Mouse (Mus musculus) intestine, embryonic 16.5 days (tissue): ENCODE measurements around the gene Nek1. TPM values are rescaled to one million over a fixed set of nuclear protein-coding genes. Genes with fewer than 3 reads are reported as not detected.

ENCODE experiments used
- ATAC-seq: fragments of 200-750 bp; cut with Nextera tagmentation; 2 replicates; pipeline ENCODE4 v1.8.0; 2017; ENCODE audit warnings: moderate TSS enrichment, moderate library complexity
- H3K27ac ChIP-seq: fragments of 300-500 bp; sonication (generic); 2 replicates; pipeline ENCODE4 v1.5.1; 2014; ENCODE audit warnings: mild to moderate bottlenecking, low read length
- H3K27me3 ChIP-seq: fragments of 300-500 bp; sonication (generic); replicated peaks from 2 replicates; pipeline ENCODE4 v1.6.1; 2014; ENCODE audit warnings: low read length, control low read depth, mixed read lengths; ENCODE audit not compliant: control insufficient read depth, insufficient read depth
- H3K36me3 ChIP-seq: fragments of 300-500 bp; sonication (generic); 2 replicates; pipeline ENCODE4 v1.6.1; 2014; ENCODE audit warnings: low read length, control low read depth; ENCODE audit not compliant: control insufficient read depth, insufficient read depth
- H3K4me1 ChIP-seq: fragments of 300-500 bp; sonication (generic); 2 replicates; pipeline ENCODE4 v1.6.1; 2014; ENCODE audit warnings: low read length, control low read depth, mixed read lengths; ENCODE audit not compliant: control insufficient read depth, insufficient read depth
- H3K4me2 ChIP-seq: fragments of 300-500 bp; sonication (generic); 2 replicates; pipeline ENCODE4 v1.6.1; 2014; ENCODE audit warnings: low read depth, low read length, control low read depth
- H3K4me3 ChIP-seq: fragments of 300-500 bp; sonication (generic); 2 replicates; pipeline ENCODE4 v1.5.1; 2014; ENCODE audit warnings: mild to moderate bottlenecking, low read length
- H3K9ac ChIP-seq: fragments of 300-500 bp; sonication (generic); 2 replicates; pipeline ENCODE4 v1.6.1; 2014; ENCODE audit warnings: low read depth, low read length
- H3K9me3 ChIP-seq: fragments of 300-500 bp; sonication (generic); 2 replicates; pipeline ENCODE4 v1.6.1; 2016; ENCODE audit warnings: low read length, control low read depth; ENCODE audit not compliant: control insufficient read depth
- WGBS: fragments of 180-500 bp; shearing (Covaris S2); extraction: QIAGEN DNeasy Blood & Tissue Kit; methylation state at CpG from one replicate; pipeline ENCODE4 v1.1.7; 2014; 5-methylcytosine and 5-hydroxymethylcytosine counted together
- polyA plus RNA-seq: library from polyadenylated mRNA; unstranded; fragments of >200 nt; fragmentation: Nextera tagmentation; extraction: Ambion mirVana; gene quantifications from 2 replicates; pipeline ENCODE4 v1.2.1, GENCODE M21; 2015

Nek1 gene
- polyA plus RNA-seq, 1 experiment from 2014 or later = 17.1 TPM

- Histone ChIP-seq H3K9ac (no peak overlapping the region), H3K27ac (no peak overlapping the region), H3K4me1 (no peaks in the 10 kb centered on the region), H3K36me3 (no peaks in the 10 kb centered on the region), H3K4me2 (no peak overlapping the region), H3K9me3 (no peaks in the 10 kb centered on the region), H3K4me3 (no peak overlapping the region), H3K27me3 (no peaks in the 10 kb centered on the region)
- 88% methylated on average over 1 of the region's 1 CpGs for WGBS
- no peak for ATAC-seq
Measured at GRCm38 (mm10) chr8:61046816-61047215, 53.8 kb downstream of the Nek1 start.

GRCm38 (mm10) chr8:61053017-61053416 lies 60.0 kb downstream of the Nek1 start:
- ATAC-seq = no peak
- no peak overlapping the region for H3K4me3 ChIP-seq
- WGBS = 95% methylated on average over 1 of the region's 1 CpGs

GRCm38 (mm10) chr8:61054313-61054712 lies 61.3 kb downstream of the Nek1 start:
- no peak overlapping the region for H3K4me3 ChIP-seq
- H3K4me2 ChIP-seq = no peak overlapping the region
- H3K27me3 ChIP-seq = no peaks in the 10 kb centered on the region
- H3K36me3 ChIP-seq = no peaks in the 10 kb centered on the region
- no peak overlapping the region for H3K27ac ChIP-seq
- H3K9me3 ChIP-seq = no peaks in the 10 kb centered on the region
- no peaks in the 10 kb centered on the region for H3K4me1 ChIP-seq
- 91% methylated on average over 5 of the region's 5 CpGs for WGBS
- no peak for ATAC-seq
- H3K9ac ChIP-seq = no peak overlapping the region

More at GRCm38 (mm10) chr8:61053017-61053416, 60.0 kb downstream of the Nek1 start:
- Histone ChIP-seq H3K36me3 (no peaks in the 10 kb centered on the region), H3K4me1 (no peaks in the 10 kb centered on the region), H3K27me3 (no peaks in the 10 kb centered on the region), H3K9ac (no peak overlapping the region), H3K27ac (no peak overlapping the region), H3K4me2 (no peak overlapping the region), H3K9me3 (no peaks in the 10 kb centered on the region)

- Histone ChIP-seq H3K4me2 (no peak overlapping the region), H3K4me1 (no peaks in the 10 kb centered on the region), H3K9ac (no peak overlapping the region), H3K9me3 (no peaks in the 10 kb centered on the region), H3K27ac (no peak overlapping the region), H3K4me3 (no peak overlapping the region), H3K27me3 (no peaks in the 10 kb centered on the region), H3K36me3 (no peaks in the 10 kb centered on the region)
- 63% methylated on average over 3 of the region's 3 CpGs for WGBS
- no peak for ATAC-seq
Measured at GRCm38 (mm10) chr8:61056997-61057396, 64.0 kb downstream of the Nek1 start.

GRCm38 (mm10) chr8:61059143-61059542 lies 66.1 kb downstream of the Nek1 start:
- Histone ChIP-seq H3K4me2 (no peak overlapping the region), H3K4me3 (no peak overlapping the region), H3K4me1 (no peaks in the 10 kb centered on the region), H3K36me3 (no peaks in the 10 kb centered on the region), H3K27me3 (no peaks in the 10 kb centered on the region), H3K9me3 (no peaks in the 10 kb centered on the region), H3K9ac (no peak overlapping the region), H3K27ac (no peak overlapping the region)
- no peak for ATAC-seq

GRCm38 (mm10) chr8:61060412-61060811 lies 67.4 kb downstream of the Nek1 start:
- no peak overlapping the region for H3K27ac ChIP-seq
- H3K4me2 ChIP-seq = no peak overlapping the region
- WGBS = 73% methylated on average over 7 of the region's 7 CpGs
- H3K4me3 ChIP-seq = no peak overlapping the region
- H3K4me1 ChIP-seq = no peaks in the 10 kb centered on the region
- no peaks in the 10 kb centered on the region for H3K9me3 ChIP-seq
- no peak for ATAC-seq
- no peaks in the 10 kb centered on the region for H3K27me3 ChIP-seq
- no peaks in the 10 kb centered on the region for H3K36me3 ChIP-seq
- H3K9ac ChIP-seq = no peak overlapping the region

- H3K36me3 ChIP-seq = no peaks in the 10 kb centered on the region
- ATAC-seq = no peak
- no peaks in the 10 kb centered on the region for H3K4me1 ChIP-seq
Measured at GRCm38 (mm10) chr8:61075059-61075458, 82.1 kb downstream of the Nek1 start.

GRCm38 (mm10) chr8:61110496-61110895 lies 117.5 kb downstream of the Nek1 start:
- no peak overlapping the region for H3K9ac ChIP-seq
- no peak overlapping the region for H3K4me2 ChIP-seq
- H3K4me1 ChIP-seq = no peaks in the 10 kb centered on the region
- H3K36me3 ChIP-seq = no peaks in the 10 kb centered on the region
- no peaks in the 10 kb centered on the region for H3K27me3 ChIP-seq
- H3K9me3 ChIP-seq = no peaks in the 10 kb centered on the region
- ATAC-seq = no peak
- no peak overlapping the region for H3K27ac ChIP-seq
- H3K4me3 ChIP-seq = no peak overlapping the region
- 91% methylated on average over 4 of the region's 4 CpGs for WGBS

More at GRCm38 (mm10) chr8:61075059-61075458, 82.1 kb downstream of the Nek1 start:
- Histone ChIP-seq H3K9ac (no peak overlapping the region), H3K4me3 (no peak overlapping the region), H3K27me3 (no peaks in the 10 kb centered on the region), H3K27ac (no peak overlapping the region), H3K9me3 (no peaks in the 10 kb centered on the region), H3K4me2 (no peak overlapping the region)

- Histone ChIP-seq H3K27ac (no peak overlapping the region), H3K9ac (no peak overlapping the region), H3K27me3 (no peaks in the 10 kb centered on the region), H3K4me2 (no peak overlapping the region), H3K36me3 (no peaks in the 10 kb centered on the region), H3K9me3 (no peaks in the 10 kb centered on the region), H3K4me1 (no peaks in the 10 kb centered on the region), H3K4me3 (no peak overlapping the region)
- WGBS = 95% methylated on average over 4 of the region's 4 CpGs
- no peak for ATAC-seq
Measured at GRCm38 (mm10) chr8:61111940-61112339, 118.9 kb downstream of the Nek1 start.

GRCm38 (mm10) chr8:61121631-61122030 lies 128.6 kb downstream of the Nek1 start:
- H3K36me3 ChIP-seq = no peaks in the 10 kb centered on the region; the same call in 1 of the 2 replicates
- no peak overlapping the region for H3K27ac ChIP-seq
- no peak for ATAC-seq
- no peak overlapping the region for H3K4me3 ChIP-seq
- no peak overlapping the region for H3K4me2 ChIP-seq
- no peaks in the 10 kb centered on the region for H3K27me3 ChIP-seq
- no peak overlapping the region for H3K9ac ChIP-seq
- H3K9me3 ChIP-seq = no peaks in the 10 kb centered on the region
- 94% methylated on average over 1 of the region's 1 CpGs for WGBS
- H3K4me1 ChIP-seq = no peaks in the 10 kb centered on the region
